Comparison of ENCODE assay signal across 9 mouse cellular contexts in genomic region chr3:93522611-93523010, GRCm38 (mm10). TPM values are rescaled to one million over a fixed set of nuclear protein-coding genes. Genes with fewer than 3 reads are reported as not detected.
DNase-seq lines count a peak whose midpoint lies in the region; ATAC-seq and TF ChIP-seq lines count a peak whose summit lies in the region.
"Had no signal": no experiment of that assay in that cellular context is flagged by ENCODE, and none has a peak within 500 bp of the region (broad histone marks: within the 10 kb centered on the region; RNA-seq: fewer than 3 reads in every experiment).

No protein-coding gene starts in this region.

- 39% methylated on average over 7 of the region's 7 CpGs for WGBS in liver, adult 2 months
- WGBS in liver, embryonic 11.5 days, result 31% methylated on average over 7 of the region's 7 CpGs
- WGBS in limb, embryonic 13.5 days, result 45% methylated on average over 7 of the region's 7 CpGs

- no peaks in the 10 kb centered on the region for H3K4me1 ChIP-seq in liver, adult 2 months (ENCODE audit: control insufficient read depth, insufficient read depth, low read length)
- H3K4me1 ChIP-seq in liver, embryonic 11.5 days (replicated peaks; ENCODE audit: control insufficient read depth, insufficient read depth, low read length), result no peaks in the 10 kb centered on the region
- peaks cover 9% of the 10 kb centered on the region for H3K4me1 ChIP-seq in limb, embryonic 13.5 days

- H3K27ac ChIP-seq in liver, adult 2 months (replicated peaks; ENCODE audit: insufficient read depth, low read depth, low read length), result no peak overlapping the region
- H3K27ac ChIP-seq in liver, embryonic 11.5 days (ENCODE audit: low read depth, low read length), result no peak overlapping the region
- no peak overlapping the region for H3K27ac ChIP-seq in limb, embryonic 13.5 days
- H3K27ac ChIP-seq: embryonic facial prominence, embryonic 12.5 days had no signal

- H3K27me3 ChIP-seq in liver, adult 2 months (ENCODE audit: control insufficient read depth, insufficient read depth, low read length), result no peaks in the 10 kb centered on the region
- no peaks in the 10 kb centered on the region for H3K27me3 ChIP-seq in liver, embryonic 11.5 days (replicated peaks; ENCODE audit: control insufficient read depth, insufficient read depth, low read length)
- no peaks in the 10 kb centered on the region for H3K27me3 ChIP-seq in limb, embryonic 13.5 days
- H3K27me3 ChIP-seq: embryonic facial prominence, embryonic 12.5 days had no signal

- H3K9ac ChIP-seq in liver, adult 2 months (ENCODE audit: low read depth, low read length), result no peak overlapping the region
- no peak overlapping the region for H3K9ac ChIP-seq in liver, embryonic 11.5 days (ENCODE audit: low read depth, low read length)
- no peak overlapping the region for H3K9ac ChIP-seq in limb, embryonic 13.5 days
- H3K9ac ChIP-seq: embryonic facial prominence, embryonic 12.5 days had no signal

- H3K36me3 ChIP-seq in liver, adult 2 months (ENCODE audit: control insufficient read depth, insufficient read depth, low read length), result no peaks in the 10 kb centered on the region
- no peaks in the 10 kb centered on the region for H3K36me3 ChIP-seq in liver, embryonic 11.5 days (ENCODE audit: control insufficient read depth, insufficient read depth, low read length)
- peaks cover 34% of the 10 kb centered on the region for H3K36me3 ChIP-seq in limb, embryonic 13.5 days

- TF ChIP-seq CTCF in liver, adult 2 months (IDR thresholded peaks at IDR 0.05; ENCODE audit: low read depth, low read length), result peak; percentile 82

- H3K79me2 ChIP-seq in liver, adult 2 months (ENCODE audit: control insufficient read depth, insufficient read depth, low read length), result no peaks in the 10 kb centered on the region

- no peak overlapping the region for H3K4me3 ChIP-seq in liver, adult 2 months (ENCODE audit: insufficient read depth, low read depth, low read length)
- no peak overlapping the region for H3K4me3 ChIP-seq in liver, embryonic 11.5 days (ENCODE audit: low read depth, low read length)
- no peak overlapping the region for H3K4me3 ChIP-seq in limb, embryonic 13.5 days

- ATAC-seq in liver, embryonic 11.5 days (replicated peaks; ENCODE audit: low FRiP score), result no peak
- no peak for ATAC-seq in limb, embryonic 13.5 days (ENCODE audit: low FRiP score, low read depth)

- no peaks in the 10 kb centered on the region for H3K9me3 ChIP-seq in liver, embryonic 11.5 days (ENCODE audit: control insufficient read depth, low read length)
- H3K9me3 ChIP-seq in limb, embryonic 13.5 days, result no peaks in the 10 kb centered on the region
- H3K9me3 ChIP-seq: embryonic facial prominence, embryonic 12.5 days had no signal

- TF ChIP-seq POLR2A in liver, adult 2 months (IDR thresholded peaks at IDR 0.05; ENCODE audit: extremely low read depth, insufficient read depth, low read length), result no peak

- DNase-seq in liver, adult 2 months (ENCODE audit: extremely low read depth, low read depth, low spot score), result peak; percentile 38
- no peak for DNase-seq in liver, embryonic 11.5 days (ENCODE audit: low spot score)
- DNase-seq in cerebellum, postnatal 10 days, result peak; percentile 73 to 74
- peak; percentile 66 for DNase-seq in gastrocnemius, postnatal 10 days
- DNase-seq in kidney, adult 9 months, result peak; percentile 75
- DNase-seq in right cerebral cortex, adult 18-20 months, result peak; percentile 65
- peak; percentile 48 to 68 for DNase-seq in urinary bladder, postnatal 4 days (ENCODE audit: low spot score in 2 of 2)

- no peak overlapping the region for H3K4me2 ChIP-seq in liver, embryonic 11.5 days
- 0 out of 2 replicates have a peak overlapping the region, but pooled peaks have one; percentile 20 for H3K4me2 ChIP-seq in limb, embryonic 13.5 days (replicated peaks)
- H3K4me2 ChIP-seq: embryonic facial prominence, embryonic 12.5 days had no signal

RNA-seq across cellular contexts. Expression of gene S100a11, which starts 2.3 kb away (rescaled TPM):
- total RNA-seq in liver, adult 2 months (2014; rRNA removed), result 3.0 and 5.4 TPM in 2 replicates
- polyA plus RNA-seq in liver, adult 2 months (2012; rRNA removed), result 3.4 and 4.3 TPM in 2 replicates
- polyA plus RNA-seq in liver, embryonic 11.5 days (2014; fragmentation: Nextera tagmentation; extraction: Ambion mirVana), result 202 and 245 TPM in 2 replicates
- total RNA-seq in gastrocnemius, postnatal 10 days (2021), result 100 to 1,000 TPM; 149 to 190 TPM
- polyA plus RNA-seq in limb, embryonic 13.5 days (2015; fragmentation: Nextera tagmentation; extraction: Ambion mirVana), result 1,099 and 1,131 TPM in 2 replicates

RNA-seq across cellular contexts. Expression of gene S100a10, which starts 32.3 kb away (rescaled TPM):
- 147 and 292 TPM in 2 replicates for total RNA-seq in liver, adult 2 months (2014; rRNA removed)
- 80.0 and 88.2 TPM in 2 replicates for polyA plus RNA-seq in liver, adult 2 months (2012; rRNA removed)
- polyA plus RNA-seq in liver, embryonic 11.5 days (2014; fragmentation: Nextera tagmentation; extraction: Ambion mirVana), result 137 and 144 TPM in 2 replicates
- total RNA-seq in gastrocnemius, postnatal 10 days (2021), result 100 to 1,000 TPM; 131 to 166 TPM
- polyA plus RNA-seq in limb, embryonic 13.5 days (2015; fragmentation: Nextera tagmentation; extraction: Ambion mirVana), result 345 and 367 TPM in 2 replicates

RNA-seq across cellular contexts. Expression of gene Tchhl1, which starts 54.1 kb away (rescaled TPM):
- total RNA-seq in liver, adult 2 months (2014; rRNA removed), result not detected in 2 replicates
- not detected in 2 replicates for polyA plus RNA-seq in liver, adult 2 months (2012; rRNA removed)
- polyA plus RNA-seq in liver, embryonic 11.5 days (2014; fragmentation: Nextera tagmentation; extraction: Ambion mirVana), result not detected in 2 replicates
- total RNA-seq in gastrocnemius, postnatal 10 days (2021), result not detected
- polyA plus RNA-seq in limb, embryonic 13.5 days (2015; fragmentation: Nextera tagmentation; extraction: Ambion mirVana), result not detected in 2 replicates
- polyA plus RNA-seq: embryonic facial prominence, embryonic 12.5 days had no signal

Comparison
In these comparisons a context has a peak if more than half of its experiments do, and no peak if none do; other contexts are left out.
1. RNA of gene S100a11, which starts 2.3 kb away (polyA plus RNA-seq): 1,099 to 1,131 TPM in limb, embryonic 13.5 days and 202 to 245 TPM in liver, embryonic 11.5 days; 3.4 to 4.3 TPM in liver, adult 2 months; every median in the first group is over 10 times any median in the second.